Mouse (Mus musculus): Measurements from ENCODE around the gene Fam131b. TPM values are rescaled to one million over a fixed set of nuclear protein-coding genes. Genes with fewer than 3 reads are reported as not detected.

Fam131b gene
- 1.4 and 2.5 TPM in 2 replicates for polyA plus RNA-seq (2012; rRNA removed; ENCODE audit: low replicate concordance)

GRCm38 (mm10) chr6:42324482-42325267 lies at the start of gene Fam131b:
Fam131b (minus strand) TSS chr6:42324643.

DNA sequence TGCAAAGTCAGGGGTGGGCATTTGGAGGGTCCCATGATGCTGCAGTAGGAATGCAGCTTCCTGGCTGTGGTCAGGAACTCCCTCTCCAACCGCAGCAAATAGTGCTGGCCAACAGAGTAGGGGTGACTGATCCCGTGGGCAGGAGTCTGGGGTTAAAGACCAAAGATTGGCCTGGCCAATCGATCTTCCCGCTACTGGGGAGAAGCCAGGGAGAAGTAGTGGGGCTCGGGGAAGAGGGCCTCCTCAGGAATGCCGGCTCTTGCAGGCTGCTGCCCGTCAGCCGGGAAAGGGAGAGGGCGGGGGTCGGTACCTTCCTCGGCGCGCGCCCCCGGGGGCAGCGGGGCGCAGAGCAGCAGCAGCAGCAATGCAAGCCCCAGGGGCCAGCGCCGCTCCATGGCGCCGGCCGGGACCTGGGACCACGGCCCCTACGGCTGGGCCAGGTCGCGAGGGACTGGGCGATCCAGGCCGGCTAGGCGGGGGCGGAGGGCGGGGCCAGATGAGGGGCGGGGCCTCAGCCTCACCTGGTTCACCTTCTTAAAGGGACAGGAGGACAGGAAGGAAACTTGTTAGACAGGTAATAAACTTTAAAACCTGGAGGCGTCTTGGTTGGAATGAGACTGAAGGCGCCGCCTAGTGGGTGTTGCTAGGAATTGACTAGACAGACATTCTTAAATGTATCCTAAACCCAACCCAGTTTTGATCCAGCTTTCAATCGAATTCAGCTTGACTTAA lies 48.5 kb upstream of the Fam131b start, which contains the start of gene Epha1:
Gene Epha1, minus strand, starts transcription at position 453 of the 732 bp plus-strand sequence.

DNA sequence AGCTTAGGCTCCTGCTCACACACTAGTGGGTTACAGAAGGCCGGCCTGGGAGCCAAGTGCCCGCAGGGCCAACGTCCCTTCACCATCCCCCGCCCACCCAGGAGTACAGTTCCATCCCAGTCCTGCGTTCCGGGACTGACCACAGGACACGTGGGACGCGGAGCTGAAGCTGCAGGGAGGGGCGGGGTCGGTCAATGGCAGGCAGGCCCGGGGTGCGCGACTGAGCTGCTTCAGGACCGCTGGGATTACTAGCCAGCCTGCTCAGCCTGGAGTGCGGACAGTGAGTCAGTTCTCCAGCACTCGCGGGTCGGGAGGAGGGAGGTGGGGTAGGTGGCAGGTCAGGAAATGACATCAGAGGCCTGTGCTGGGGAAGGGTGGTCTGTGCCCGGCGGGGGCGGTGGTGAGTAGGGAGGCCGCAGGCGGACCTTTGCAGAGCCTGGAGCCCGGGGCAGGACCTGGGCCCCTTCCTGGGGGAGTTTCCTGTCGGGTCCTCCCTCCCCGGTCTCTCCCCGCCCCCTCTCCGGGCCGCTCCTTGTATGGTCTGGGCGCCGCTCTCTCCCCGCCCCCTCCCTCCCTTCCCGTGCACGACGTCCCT lies 25.1 kb upstream of the Fam131b start, which contains the start of gene Zyx:
Gene Zyx, plus strand, starts transcription at position 205 of the 595 bp plus-strand sequence.

DNA sequence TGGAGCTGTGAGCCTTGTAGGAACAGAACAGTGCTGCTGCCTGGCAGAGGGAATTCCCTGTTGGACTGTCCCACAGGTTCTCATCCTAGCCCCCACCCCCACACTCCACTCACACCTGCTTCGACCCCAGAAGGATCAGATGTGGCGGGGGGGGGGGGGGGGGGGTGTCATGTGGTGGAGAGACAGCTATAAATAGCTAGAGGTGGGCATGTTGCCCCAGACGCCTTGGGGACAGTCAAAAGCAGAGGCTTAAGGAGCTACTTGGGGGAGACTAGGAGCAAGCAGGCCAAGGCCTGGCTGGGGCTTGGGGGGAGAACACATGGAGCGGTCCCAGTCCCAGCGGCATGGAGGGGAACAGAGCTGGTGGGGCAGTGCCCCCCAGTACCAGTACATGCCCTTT lies 38.0 kb downstream of the Fam131b start, which contains the start of gene Clcn1:
Gene Clcn1, plus strand, starts transcription at position 238 of the 400 bp plus-strand sequence.

Other genes with a start within 250 kb of the Fam131b start
- gene Tas2r139, start 183.7 kb downstream of the Fam131b start, polyA plus RNA-seq (2012; rRNA removed; ENCODE audit: low replicate concordance) = not detected in 2 replicates
- gene Tas2r144, start 109.3 kb downstream of the Fam131b start, polyA plus RNA-seq (2012; rRNA removed; ENCODE audit: low replicate concordance) = not detected in 2 replicates
- 25.0 and 51.9 TPM in 2 replicates for gene Gstk1, start 78.7 kb downstream of the Fam131b start, polyA plus RNA-seq (2012; rRNA removed; ENCODE audit: low replicate concordance)
- gene Tmem139, start 62.7 kb downstream of the Fam131b start, polyA plus RNA-seq (2012; rRNA removed; ENCODE audit: low replicate concordance) = 1.0 and 1.8 TPM in 2 replicates
- gene Casp2, start 59.7 kb downstream of the Fam131b start, polyA plus RNA-seq (2012; rRNA removed; ENCODE audit: low replicate concordance) = 20.5 and 41.7 TPM in 2 replicates
- gene Clcn1, start 38.0 kb downstream of the Fam131b start, polyA plus RNA-seq (2012; rRNA removed; ENCODE audit: low replicate concordance) = 0.06 and 36.3 TPM in 2 replicates
- 172 and 228 TPM in 2 replicates for gene Zyx, start 25.0 kb upstream of the Fam131b start, polyA plus RNA-seq (2012; rRNA removed; ENCODE audit: low replicate concordance)
- 3.9 and 4.6 TPM in 2 replicates for gene Epha1, start 48.6 kb upstream of the Fam131b start, polyA plus RNA-seq (2012; rRNA removed; ENCODE audit: low replicate concordance)
- gene Tas2r143, start 75.6 kb upstream of the Fam131b start, polyA plus RNA-seq (2012; rRNA removed; ENCODE audit: low replicate concordance) = 0.37 and 0.65 TPM in 2 replicates
- gene Tas2r135, start 80.8 kb upstream of the Fam131b start, polyA plus RNA-seq (2012; rRNA removed; ENCODE audit: low replicate concordance) = 0.20 and 0.22 TPM in 2 replicates
- not detected in 2 replicates for gene Tas2r126, start 109.9 kb upstream of the Fam131b start, polyA plus RNA-seq (2012; rRNA removed; ENCODE audit: low replicate concordance)
- not detected in 2 replicates for gene Olfr458, start 140.6 kb upstream of the Fam131b start, polyA plus RNA-seq (2012; rRNA removed; ENCODE audit: low replicate concordance)
- not detected in 2 replicates for gene Olfr457, start 151.7 kb upstream of the Fam131b start, polyA plus RNA-seq (2012; rRNA removed; ENCODE audit: low replicate concordance)
- not detected in 2 replicates for gene Olfr456, start 162.6 kb upstream of the Fam131b start, polyA plus RNA-seq (2012; rRNA removed; ENCODE audit: low replicate concordance)
- not detected in 2 replicates for gene Olfr455, start 222.9 kb upstream of the Fam131b start, polyA plus RNA-seq (2012; rRNA removed; ENCODE audit: low replicate concordance)